Mouse (Mus musculus) R1 (cell line): ENCODE results near the gene Trip10.

ENCODE experiments used
- DNase-seq: peaks from one replicate; pipeline ENCODE4 v3.0.0-alpha.2; 2018; ENCODE audit warnings: low read depth, low spot score

Gene Trip10

GRCm38 (mm10) chr17:57290671-57291055, 41.4 kb downstream of the Trip10 start:
- no peak for DNase-seq

GRCm38 (mm10) chr17:57292302-57292701, 43.0 kb downstream of the Trip10 start:
- DNase-seq: no peak

- DNase-seq: no peak
Observed at GRCm38 (mm10) chr17:57292968-57293367, 43.7 kb downstream of the Trip10 start.

GRCm38 (mm10) chr17:57295935-57296334, 46.7 kb downstream of the Trip10 start:
- no peak for DNase-seq

GRCm38 (mm10) chr17:57297040-57297439, 47.8 kb downstream of the Trip10 start:
- no peak for DNase-seq

- DNase-seq: peak; percentile 75
Observed at GRCm38 (mm10) chr17:57305593-57305992, 56.3 kb downstream of the Trip10 start.

GRCm38 (mm10) chr17:57307074-57307473, 57.8 kb downstream of the Trip10 start:
- no peak for DNase-seq

GRCm38 (mm10) chr17:57311801-57312200, 62.5 kb downstream of the Trip10 start:
- peak; percentile 81 for DNase-seq
